Mouse (Mus musculus): ENCODE results near the gene Vmn1r217. TPM values are rescaled to one million over a fixed set of nuclear protein-coding genes. Genes with fewer than 3 reads are reported as not detected.

The Vmn1r217 gene
- polyA plus RNA-seq, 1 experiment from 2014 or later, result not detected

GRCm38 (mm10) chr13:23069312-23069711 is 48.7 kb downstream of the Vmn1r217 start:
- Histone ChIP-seq H3K9me3 (replicated peaks; ENCODE audit: control insufficient read depth, low read length, poor library complexity, severe bottlenecking) (no peaks in the 10 kb centered on the region), H3K27me3 (ENCODE audit: control insufficient read depth, insufficient read depth, low read depth, low read length) (no peaks in the 10 kb centered on the region), H3K36me3 (ENCODE audit: control insufficient read depth, insufficient read depth, low read length) (no peaks in the 10 kb centered on the region), H3K4me1 (ENCODE audit: control insufficient read depth, insufficient read depth, low read length) (no peaks in the 10 kb centered on the region), H3K9ac (ENCODE audit: low read depth, low read length) (no peak overlapping the region), H3K4me3 (ENCODE audit: low read depth, low read length) (no peak overlapping the region), H3K27ac (ENCODE audit: low read length) (no peak overlapping the region), H3K4me2 (ENCODE audit: low read length) (no peak overlapping the region)
- 92% methylated on average over 2 of the region's 2 CpGs for WGBS
- no peak for ATAC-seq

GRCm38 (mm10) chr13:23067725-23068124 is 50.3 kb downstream of the Vmn1r217 start, which contains the start of gene Vmn1r215:
TSS of gene Vmn1r215 (plus strand) at chr13:23068025.
- H3K27me3 ChIP-seq (ENCODE audit: control insufficient read depth, insufficient read depth, low read depth, low read length), result no peaks in the 10 kb centered on the region
- no peak within 1 kb of the TSS for H3K27ac ChIP-seq (ENCODE audit: low read length)
- no peaks in the 10 kb centered on the region for H3K36me3 ChIP-seq (ENCODE audit: control insufficient read depth, insufficient read depth, low read length)
- 75% methylated on average over 1 of the region's 1 CpGs for WGBS
- no peak within 1 kb of the TSS for H3K4me2 ChIP-seq (ENCODE audit: low read length)
- H3K4me1 ChIP-seq (ENCODE audit: control insufficient read depth, insufficient read depth, low read length), result no peaks in the 10 kb centered on the region
- H3K9me3 ChIP-seq (replicated peaks; ENCODE audit: control insufficient read depth, low read length, poor library complexity, severe bottlenecking), result no peaks in the 10 kb centered on the region
- H3K4me3 ChIP-seq (ENCODE audit: low read depth, low read length), result no peak within 1 kb of the TSS
- no peak within 1 kb of the TSS for H3K9ac ChIP-seq (ENCODE audit: low read depth, low read length)
- no peak for ATAC-seq

GRCm38 (mm10) chr13:23057778-23058177 is 60.2 kb downstream of the Vmn1r217 start:
- no peak for ATAC-seq
- no peak overlapping the region for H3K27ac ChIP-seq (ENCODE audit: low read length)
- H3K4me1 ChIP-seq (ENCODE audit: control insufficient read depth, insufficient read depth, low read length), result no peaks in the 10 kb centered on the region
- WGBS, result 43% methylated on average over 1 of the region's 1 CpGs
- no peaks in the 10 kb centered on the region for H3K27me3 ChIP-seq (ENCODE audit: control insufficient read depth, insufficient read depth, low read depth, low read length)
- no peak overlapping the region for H3K4me3 ChIP-seq (ENCODE audit: low read depth, low read length)
- no peak overlapping the region for H3K4me2 ChIP-seq (ENCODE audit: low read length)
- H3K9me3 ChIP-seq (replicated peaks; ENCODE audit: control insufficient read depth, low read length, poor library complexity, severe bottlenecking), result no peaks in the 10 kb centered on the region
- H3K36me3 ChIP-seq (ENCODE audit: control insufficient read depth, insufficient read depth, low read length), result no peaks in the 10 kb centered on the region
- no peak overlapping the region for H3K9ac ChIP-seq (ENCODE audit: low read depth, low read length)

Other genes with a start within 250 kb of the Vmn1r217 start
- gene Vmn1r212, start 234.0 kb downstream of the Vmn1r217 start, polyA plus RNA-seq (2015; fragmentation: Nextera tagmentation; extraction: Ambion mirVana), result not detected in 2 replicates
- not detected in 2 replicates for gene Vmn1r213, start 110.6 kb downstream of the Vmn1r217 start, polyA plus RNA-seq (2015; fragmentation: Nextera tagmentation; extraction: Ambion mirVana)
- gene Vmn1r214, start 87.8 kb downstream of the Vmn1r217 start, polyA plus RNA-seq (2015; fragmentation: Nextera tagmentation; extraction: Ambion mirVana), result not detected in 2 replicates
- gene Vmn1r215, start 50.2 kb downstream of the Vmn1r217 start, polyA plus RNA-seq (2015; fragmentation: Nextera tagmentation; extraction: Ambion mirVana), result not detected in 2 replicates
- not detected in 2 replicates for gene Vmn1r218, start 14.9 kb upstream of the Vmn1r217 start, polyA plus RNA-seq (2015; fragmentation: Nextera tagmentation; extraction: Ambion mirVana)
- gene Vmn1r219, start 41.1 kb upstream of the Vmn1r217 start, polyA plus RNA-seq (2015; fragmentation: Nextera tagmentation; extraction: Ambion mirVana), result not detected in 2 replicates
- not detected in 2 replicates for gene Vmn1r220, start 69.7 kb upstream of the Vmn1r217 start, polyA plus RNA-seq (2015; fragmentation: Nextera tagmentation; extraction: Ambion mirVana)
- not detected in 2 replicates for gene Vmn1r221, start 95.9 kb upstream of the Vmn1r217 start, polyA plus RNA-seq (2015; fragmentation: Nextera tagmentation; extraction: Ambion mirVana)
- gene Vmn1r222, start 117.7 kb upstream of the Vmn1r217 start, polyA plus RNA-seq (2015; fragmentation: Nextera tagmentation; extraction: Ambion mirVana), result not detected in 2 replicates
- not detected in 2 replicates for gene Vmn1r223, start 128.9 kb upstream of the Vmn1r217 start, polyA plus RNA-seq (2015; fragmentation: Nextera tagmentation; extraction: Ambion mirVana)